Mouse (Mus musculus): ENCODE results near the gene Ctcfl. TPM values are rescaled to one million over a fixed set of nuclear protein-coding genes. Genes with fewer than 3 reads are reported as not detected.

Ctcfl gene
- total RNA-seq, 1 experiment, result 8.9 TPM

- Histone ChIP-seq H3K9me3 (ENCODE audit: control insufficient read depth, insufficient read depth, low read depth, low read length) (no peaks in the 10 kb centered on the region), H3K4me1 (ENCODE audit: control insufficient read depth in 2 of 2, insufficient read depth in 2 of 2, low read length in 2 of 2, poor library complexity in 1 of 2) (no peaks in the 10 kb centered on the region), H3K9ac (ENCODE audit: insufficient read depth, low read depth, low read length, poor library complexity, severe bottlenecking) (no peak overlapping the region), H3K4me3 (ENCODE audit: insufficient read depth in 1 of 2, low read depth in 1 of 2, low read length in 2 of 2, poor library complexity in 1 of 2, severe bottlenecking in 1 of 2) (no peak overlapping the region), H3K27ac (ENCODE audit: insufficient read depth, low read depth, low read length, poor library complexity, severe bottlenecking) (no peak overlapping the region), H3K36me3 (ENCODE audit: control insufficient read depth, insufficient read depth, low read length, poor library complexity, severe bottlenecking) (no peaks in the 10 kb centered on the region)
- TF ChIP-seq HCFC1 (IDR thresholded peaks at IDR 0.05; ENCODE audit: borderline replicate concordance, insufficient read depth, low read length) (no peak), MAFK (IDR thresholded peaks at IDR 0.05; ENCODE audit: insufficient read depth, low read depth, low read length) (no peak), ZNF384 (IDR thresholded peaks at IDR 0.05; ENCODE audit: low read depth, low read length) (no peak), ZC3H11A (IDR thresholded peaks at IDR 0.05; ENCODE audit: borderline replicate concordance, low read depth, low read length) (no peak), CHD2 (IDR thresholded peaks at IDR 0.05; ENCODE audit: low read depth, low read length) (no peak)
- DNase-seq (ENCODE audit: low read depth, low spot score), result no peak
- in situ Hi-C loops (cut with MboI; ENCODE audit: low sequenced_read_pairs in 2 of 2, unreplicated experiment in 2 of 2), result no loop called here
Observed at GRCm38 (mm10) chr2:173138323-173139239, 19.3 kb upstream of the Ctcfl start.

- Histone ChIP-seq H3K9me3 (ENCODE audit: control insufficient read depth, insufficient read depth, low read depth, low read length) (no peaks in the 10 kb centered on the region), H3K36me3 (ENCODE audit: control insufficient read depth, insufficient read depth, low read length, poor library complexity, severe bottlenecking) (no peaks in the 10 kb centered on the region), H3K4me1 (ENCODE audit: control insufficient read depth in 2 of 2, insufficient read depth in 2 of 2, low read length in 2 of 2, poor library complexity in 1 of 2) (no peaks in the 10 kb centered on the region), H3K4me3 (ENCODE audit: insufficient read depth in 1 of 2, low read depth in 1 of 2, low read length in 2 of 2, poor library complexity in 1 of 2, severe bottlenecking in 1 of 2) (no peak overlapping the region), H3K9ac (ENCODE audit: insufficient read depth, low read depth, low read length, poor library complexity, severe bottlenecking) (no peak overlapping the region), H3K27ac (ENCODE audit: insufficient read depth, low read depth, low read length, poor library complexity, severe bottlenecking) (no peak overlapping the region)
- no peak for DNase-seq (ENCODE audit: low read depth, low spot score)
- in situ Hi-C loops (cut with MboI; ENCODE audit: low sequenced_read_pairs in 2 of 2, unreplicated experiment in 2 of 2), result no loop called here
- TF ChIP-seq ZC3H11A (IDR thresholded peaks at IDR 0.05; ENCODE audit: borderline replicate concordance, low read depth, low read length) (no peak), MAFK (IDR thresholded peaks at IDR 0.05; ENCODE audit: insufficient read depth, low read depth, low read length) (no peak), ZNF384 (IDR thresholded peaks at IDR 0.05; ENCODE audit: low read depth, low read length) (no peak), HCFC1 (IDR thresholded peaks at IDR 0.05; ENCODE audit: borderline replicate concordance, insufficient read depth, low read length) (no peak)
Observed at GRCm38 (mm10) chr2:173134695-173135094, 15.4 kb upstream of the Ctcfl start.

- H3K36me3 ChIP-seq (ENCODE audit: control insufficient read depth, insufficient read depth, low read length, poor library complexity, severe bottlenecking), result no peaks in the 10 kb centered on the region
- H3K4me1 ChIP-seq (ENCODE audit: control insufficient read depth in 2 of 2, insufficient read depth in 2 of 2, low read length in 2 of 2, poor library complexity in 1 of 2), result no peaks in the 10 kb centered on the region
- H3K4me3 ChIP-seq (ENCODE audit: insufficient read depth in 1 of 2, low read depth in 1 of 2, low read length in 2 of 2, poor library complexity in 1 of 2, severe bottlenecking in 1 of 2), result no peak overlapping the region
- TF ChIP-seq ZNF384 (IDR thresholded peaks at IDR 0.05; ENCODE audit: low read depth, low read length), result no peak
- TF ChIP-seq MAFK (IDR thresholded peaks at IDR 0.05; ENCODE audit: insufficient read depth, low read depth, low read length), result no peak
- no peak for TF ChIP-seq CHD2 (IDR thresholded peaks at IDR 0.05; ENCODE audit: low read depth, low read length)
- H3K27ac ChIP-seq (ENCODE audit: insufficient read depth, low read depth, low read length, poor library complexity, severe bottlenecking), result no peak overlapping the region
- H3K9ac ChIP-seq (ENCODE audit: insufficient read depth, low read depth, low read length, poor library complexity, severe bottlenecking), result no peak overlapping the region
- no peak for DNase-seq (ENCODE audit: low read depth, low spot score)
- in situ Hi-C loops (cut with MboI; ENCODE audit: low sequenced_read_pairs in 2 of 2, unreplicated experiment in 2 of 2), result no loop called here
- H3K9me3 ChIP-seq (ENCODE audit: control insufficient read depth, insufficient read depth, low read depth, low read length), result no peaks in the 10 kb centered on the region
Observed at GRCm38 (mm10) chr2:173132794-173133300, 13.5 kb upstream of the Ctcfl start.

GRCm38 (mm10) chr2:173132262-173132661 lies 12.9 kb upstream of the Ctcfl start:
- in situ Hi-C loops (cut with MboI; ENCODE audit: low sequenced_read_pairs in 2 of 2, unreplicated experiment in 2 of 2), result no loop called here
- no peak overlapping the region for H3K27ac ChIP-seq (ENCODE audit: insufficient read depth, low read depth, low read length, poor library complexity, severe bottlenecking)
- no peak for TF ChIP-seq CHD2 (IDR thresholded peaks at IDR 0.05; ENCODE audit: low read depth, low read length)
- TF ChIP-seq MAFK (IDR thresholded peaks at IDR 0.05; ENCODE audit: insufficient read depth, low read depth, low read length), result no peak
- TF ChIP-seq ZC3H11A (IDR thresholded peaks at IDR 0.05; ENCODE audit: borderline replicate concordance, low read depth, low read length), result no peak
- TF ChIP-seq HCFC1 (IDR thresholded peaks at IDR 0.05; ENCODE audit: borderline replicate concordance, insufficient read depth, low read length), result no peak
- TF ChIP-seq ZNF384 (IDR thresholded peaks at IDR 0.05; ENCODE audit: low read depth, low read length), result no peak

More at GRCm38 (mm10) chr2:173132262-173132661, 12.9 kb upstream of the Ctcfl start:
- Histone ChIP-seq H3K4me1 (ENCODE audit: control insufficient read depth in 2 of 2, insufficient read depth in 2 of 2, low read length in 2 of 2, poor library complexity in 1 of 2) (no peaks in the 10 kb centered on the region), H3K36me3 (ENCODE audit: control insufficient read depth, insufficient read depth, low read length, poor library complexity, severe bottlenecking) (no peaks in the 10 kb centered on the region), H3K9me3 (ENCODE audit: control insufficient read depth, insufficient read depth, low read depth, low read length) (no peaks in the 10 kb centered on the region), H3K9ac (ENCODE audit: insufficient read depth, low read depth, low read length, poor library complexity, severe bottlenecking) (no peak overlapping the region), H3K4me3 (ENCODE audit: insufficient read depth in 1 of 2, low read depth in 1 of 2, low read length in 2 of 2, poor library complexity in 1 of 2, severe bottlenecking in 1 of 2) (no peak overlapping the region)
- no peak for DNase-seq (ENCODE audit: low read depth, low spot score)
